Mouse (Mus musculus) left cerebral cortex, adult 8-10 months (tissue): ENCODE data around the gene 4921530L21Rik. TPM values are rescaled to one million over a fixed set of nuclear protein-coding genes. Genes with fewer than 3 reads are reported as not detected.

ENCODE experiments used
- DNase-seq, 2 experiments: peaks; one replicate each; pipeline ENCODE4 v3.0.0; 2022; ENCODE audit warnings: low spot score in 2 of 2
- total RNA-seq, 4 experiments: library from RNA; stranded (reverse); gene quantifications; 2 replicates each; pipeline ENCODE4 v1.2.4; 2022

4921530L21Rik gene
- total RNA-seq, result not detected

GRCm38 (mm10) chr14:95880954-95881353 lies at the start of gene 4921530L21Rik:
Gene 4921530L21Rik (plus strand): TSS chr14:95881254.
- DNase-seq, result no peak

GRCm38 (mm10) chr14:95833866-95834265 lies 47.2 kb upstream of the 4921530L21Rik start:
- DNase-seq, result no peak

- DNase-seq, result no peak
Observed at GRCm38 (mm10) chr14:95862981-95863380, 18.1 kb upstream of the 4921530L21Rik start.

- no peak for DNase-seq
Observed at GRCm38 (mm10) chr14:95865676-95866416, 15.2 kb upstream of the 4921530L21Rik start.

- no peak for DNase-seq
Observed at GRCm38 (mm10) chr14:95872020-95872419, 9.0 kb upstream of the 4921530L21Rik start.

GRCm38 (mm10) chr14:95876785-95877510 lies 4.1 kb upstream of the 4921530L21Rik start:
- peak; percentile 32 to 91 for DNase-seq

GRCm38 (mm10) chr14:95877548-95877947 lies 3.5 kb upstream of the 4921530L21Rik start:
- no peak for DNase-seq

- no peak for DNase-seq
Observed at GRCm38 (mm10) chr14:95899458-95899857, 18.4 kb downstream of the 4921530L21Rik start.

GRCm38 (mm10) chr14:95904591-95905095 lies 23.6 kb downstream of the 4921530L21Rik start:
- no peak for DNase-seq

- peak; percentile 55 to 85 for DNase-seq
Observed at GRCm38 (mm10) chr14:95913293-95913692, 32.2 kb downstream of the 4921530L21Rik start.

GRCm38 (mm10) chr14:95926742-95927141 lies 45.7 kb downstream of the 4921530L21Rik start:
- no peak for DNase-seq

- no peak for DNase-seq
Observed at GRCm38 (mm10) chr14:95927810-95928785, 47.0 kb downstream of the 4921530L21Rik start.
